Mouse (Mus musculus): ENCODE measurements around the gene Dpf2. TPM values are rescaled to one million over a fixed set of nuclear protein-coding genes. Genes with fewer than 3 reads are reported as not detected.

The Dpf2 gene
- 39.4 TPM for polyA plus RNA-seq (2014; fragmentation: Illumina TruSeq; extraction: RNeasy Lipid Tissue Mini Kit (QIAGEN cat#74804); ENCODE audit: insufficient read depth, low read depth, low replicate concordance)

DNA sequence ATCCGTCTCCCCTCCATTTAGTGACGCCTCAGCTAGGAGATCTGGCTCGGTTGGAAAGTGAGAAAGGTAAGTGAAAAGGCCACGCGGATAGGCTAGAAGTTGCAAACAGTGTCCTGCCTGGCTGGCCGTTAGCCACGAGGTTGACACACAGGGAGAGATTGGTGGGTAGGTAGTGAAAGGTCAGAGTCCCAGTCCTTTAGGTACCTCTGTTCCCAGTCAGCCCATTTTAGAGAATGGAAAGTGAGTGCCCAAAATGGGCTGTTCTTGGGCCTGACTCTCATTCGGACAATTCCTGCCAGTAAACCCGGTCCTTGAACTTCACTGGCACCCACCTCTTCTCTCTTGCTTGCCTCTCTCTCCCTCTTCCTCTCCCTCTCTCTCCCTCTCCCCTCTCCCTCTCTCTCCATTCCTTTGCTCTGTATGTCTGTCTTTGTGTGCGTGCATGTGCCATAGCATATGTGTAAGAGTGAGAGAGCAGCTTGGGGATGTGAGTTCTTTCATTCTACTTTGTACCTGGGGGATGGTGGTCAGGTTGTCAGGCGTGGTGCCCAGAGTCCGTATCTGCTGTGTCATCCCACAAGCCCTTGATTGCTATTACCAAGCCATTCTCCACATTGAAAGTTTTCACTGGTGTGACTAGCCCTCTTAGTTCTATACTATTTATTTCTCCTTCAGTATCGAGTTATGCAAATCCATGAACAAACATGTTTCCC lies at the start of gene Dpf2:
TSS of gene Dpf2 (minus strand) at position 4 of the 713 bp plus-strand sequence.

GRCm38 (mm10) chr19:5924713-5925093 lies 11.9 kb upstream of the Dpf2 start, which contains the start of gene Cdc42ep2:
TSS of gene Cdc42ep2 (minus strand) at chr19:5924816.

DNA sequence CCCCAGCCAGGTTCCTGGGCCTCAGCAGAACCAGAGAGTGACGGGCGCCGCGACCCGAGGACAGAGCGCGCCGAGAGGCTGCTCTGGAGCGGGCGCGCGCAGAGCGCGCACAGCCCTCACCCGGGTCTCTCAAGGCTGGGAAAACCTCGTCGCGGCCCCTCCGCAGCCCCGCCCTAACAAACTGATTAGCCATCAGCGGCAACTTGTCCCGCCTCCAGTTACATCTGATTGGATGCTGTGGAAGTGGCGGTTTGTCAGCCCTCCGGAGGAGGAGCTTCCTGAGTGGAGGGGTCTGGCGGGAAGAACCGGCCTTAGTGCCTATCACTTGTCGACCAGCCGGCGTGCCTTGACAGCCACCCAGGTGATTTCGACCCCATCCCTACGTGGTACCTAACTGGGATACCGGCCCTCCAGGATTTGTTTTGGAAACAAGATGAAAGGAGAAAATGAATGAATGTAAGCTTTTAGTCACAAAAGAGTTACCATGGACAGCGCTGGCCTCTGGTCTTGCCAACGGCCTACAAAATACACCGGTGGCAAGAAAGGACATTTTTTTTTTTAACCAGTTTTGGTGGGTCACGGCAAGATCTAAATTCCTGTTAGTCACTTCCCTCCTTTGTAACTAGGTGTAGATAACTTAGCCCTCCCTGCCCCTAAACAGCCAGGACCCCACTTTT lies 18.7 kb downstream of the Dpf2 start, which contains the start of gene Tigd3:
TSS of gene Tigd3 (minus strand) at position 148 of the 677 bp plus-strand sequence.

DNA sequence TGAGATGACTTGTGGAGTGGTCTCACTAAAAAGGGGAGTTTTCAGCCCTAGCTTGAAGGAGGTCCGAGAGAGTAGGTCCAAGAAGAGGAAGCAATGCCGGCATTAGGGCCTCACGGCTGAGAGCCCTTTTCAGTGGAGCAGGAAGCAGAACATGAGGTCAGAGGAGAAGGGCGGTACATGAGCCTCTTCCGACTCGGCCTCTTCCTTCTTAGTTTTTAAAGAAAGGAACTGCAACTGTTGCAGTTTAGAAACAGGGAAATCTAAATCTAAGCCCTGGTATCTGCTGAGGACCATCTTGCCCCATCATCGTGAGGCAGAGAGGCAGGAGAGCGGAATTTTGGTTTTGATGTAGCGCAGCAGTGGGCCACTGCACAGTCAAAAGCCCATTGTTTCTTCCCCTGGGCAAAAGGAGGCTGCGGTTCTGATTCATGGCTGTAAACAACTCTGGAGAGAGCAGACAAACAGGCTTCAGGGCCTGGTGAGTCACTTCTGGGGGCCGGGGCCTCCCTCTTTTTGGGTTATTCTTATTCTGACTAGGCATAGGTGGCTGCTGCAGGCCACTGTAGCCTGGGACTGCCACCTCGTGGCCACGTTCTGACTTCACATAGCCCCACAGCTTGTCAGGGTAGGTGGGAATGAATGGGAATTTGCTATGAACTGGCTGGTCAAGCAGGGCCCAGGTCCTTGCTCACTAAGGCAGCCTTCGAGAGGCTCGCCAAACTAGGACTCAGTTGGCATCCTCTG lies 35.0 kb downstream of the Dpf2 start, which contains the start of gene Slc25a45:
TSS of gene Slc25a45 (plus strand) at position 191 of the 744 bp plus-strand sequence.

DNA sequence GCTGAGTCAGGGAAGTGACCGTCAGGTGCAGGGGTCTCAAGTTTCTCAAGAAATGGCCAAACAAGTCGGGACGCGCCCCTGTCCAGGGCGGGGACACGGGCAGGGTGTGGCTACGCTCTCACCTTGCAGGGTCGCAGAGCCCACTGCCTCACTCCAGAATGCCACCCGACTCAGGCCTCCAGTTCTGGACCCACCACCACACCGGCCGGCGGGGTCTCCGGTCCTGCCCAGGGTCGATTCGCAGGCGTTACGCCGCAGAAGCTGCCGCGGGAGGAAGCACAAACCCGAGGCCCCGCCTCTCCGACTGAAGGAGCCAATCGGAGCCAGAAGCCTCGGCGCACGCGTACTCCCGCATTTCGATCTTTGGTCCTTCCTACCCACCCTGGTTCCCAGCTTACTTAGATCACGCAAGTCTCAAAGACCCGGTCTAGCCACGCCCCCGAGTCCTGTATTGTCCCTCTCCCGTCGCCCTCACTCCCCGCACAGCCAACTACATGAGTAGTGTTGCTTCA lies 37.8 kb downstream of the Dpf2 start, which contains the start of gene Frmd8:
TSS of gene Frmd8 (minus strand) at position 306 of the 512 bp plus-strand sequence.

Other genes starting within 250 kb of the Dpf2 start
- gene Sipa1, start 249.3 kb downstream of the Dpf2 start, polyA plus RNA-seq (2014; fragmentation: Illumina TruSeq; extraction: RNeasy Lipid Tissue Mini Kit (QIAGEN cat#74804); ENCODE audit: insufficient read depth, low read depth, low replicate concordance) = 35.8 TPM
- gene Map3k11, start 224.3 kb downstream of the Dpf2 start, polyA plus RNA-seq (2014; fragmentation: Illumina TruSeq; extraction: RNeasy Lipid Tissue Mini Kit (QIAGEN cat#74804); ENCODE audit: insufficient read depth, low read depth, low replicate concordance) = 39.2 TPM
- 19.6 TPM for gene Pcnx3, start 224.1 kb downstream of the Dpf2 start, polyA plus RNA-seq (2014; fragmentation: Illumina TruSeq; extraction: RNeasy Lipid Tissue Mini Kit (QIAGEN cat#74804); ENCODE audit: insufficient read depth, low read depth, low replicate concordance)
- 0.92 TPM for gene Kcnk7, start 208.6 kb downstream of the Dpf2 start, polyA plus RNA-seq (2014; fragmentation: Illumina TruSeq; extraction: RNeasy Lipid Tissue Mini Kit (QIAGEN cat#74804); ENCODE audit: insufficient read depth, low read depth, low replicate concordance)
- 25.1 TPM for gene Ehbp1l1, start 186.7 kb downstream of the Dpf2 start, polyA plus RNA-seq (2014; fragmentation: Illumina TruSeq; extraction: RNeasy Lipid Tissue Mini Kit (QIAGEN cat#74804); ENCODE audit: insufficient read depth, low read depth, low replicate concordance)
- 59.0 TPM for gene Fam89b, start 183.4 kb downstream of the Dpf2 start, polyA plus RNA-seq (2014; fragmentation: Illumina TruSeq; extraction: RNeasy Lipid Tissue Mini Kit (QIAGEN cat#74804); ENCODE audit: insufficient read depth, low read depth, low replicate concordance)
- gene Ltbp3, start 172.1 kb downstream of the Dpf2 start, polyA plus RNA-seq (2014; fragmentation: Illumina TruSeq; extraction: RNeasy Lipid Tissue Mini Kit (QIAGEN cat#74804); ENCODE audit: insufficient read depth, low read depth, low replicate concordance) = 48.4 TPM
- gene Scyl1, start 141.6 kb downstream of the Dpf2 start, polyA plus RNA-seq (2014; fragmentation: Illumina TruSeq; extraction: RNeasy Lipid Tissue Mini Kit (QIAGEN cat#74804); ENCODE audit: insufficient read depth, low read depth, low replicate concordance) = 45.0 TPM
- 15.0 TPM for gene Frmd8, start 37.7 kb downstream of the Dpf2 start, polyA plus RNA-seq (2014; fragmentation: Illumina TruSeq; extraction: RNeasy Lipid Tissue Mini Kit (QIAGEN cat#74804); ENCODE audit: insufficient read depth, low read depth, low replicate concordance)
- 10.0 TPM for gene Slc25a45, start 35.2 kb downstream of the Dpf2 start, polyA plus RNA-seq (2014; fragmentation: Illumina TruSeq; extraction: RNeasy Lipid Tissue Mini Kit (QIAGEN cat#74804); ENCODE audit: insufficient read depth, low read depth, low replicate concordance)
- gene Tigd3, start 18.9 kb downstream of the Dpf2 start, polyA plus RNA-seq (2014; fragmentation: Illumina TruSeq; extraction: RNeasy Lipid Tissue Mini Kit (QIAGEN cat#74804); ENCODE audit: insufficient read depth, low read depth, low replicate concordance) = 0.60 TPM
- 15.7 TPM for gene Cdc42ep2, start 11.8 kb upstream of the Dpf2 start, polyA plus RNA-seq (2014; fragmentation: Illumina TruSeq; extraction: RNeasy Lipid Tissue Mini Kit (QIAGEN cat#74804); ENCODE audit: insufficient read depth, low read depth, low replicate concordance)
- 10.7 TPM for gene Pola2, start 51.2 kb upstream of the Dpf2 start, polyA plus RNA-seq (2014; fragmentation: Illumina TruSeq; extraction: RNeasy Lipid Tissue Mini Kit (QIAGEN cat#74804); ENCODE audit: insufficient read depth, low read depth, low replicate concordance)
- gene Slc22a20, start 73.1 kb upstream of the Dpf2 start, polyA plus RNA-seq (2014; fragmentation: Illumina TruSeq; extraction: RNeasy Lipid Tissue Mini Kit (QIAGEN cat#74804); ENCODE audit: insufficient read depth, low read depth, low replicate concordance) = not detected
- gene Capn1, start 102.9 kb upstream of the Dpf2 start, polyA plus RNA-seq (2014; fragmentation: Illumina TruSeq; extraction: RNeasy Lipid Tissue Mini Kit (QIAGEN cat#74804); ENCODE audit: insufficient read depth, low read depth, low replicate concordance) = 30.1 TPM
- 23.8 TPM for gene Syvn1, start 133.6 kb upstream of the Dpf2 start, polyA plus RNA-seq (2014; fragmentation: Illumina TruSeq; extraction: RNeasy Lipid Tissue Mini Kit (QIAGEN cat#74804); ENCODE audit: insufficient read depth, low read depth, low replicate concordance)
- 25.9 TPM for gene Mrpl49, start 144.8 kb upstream of the Dpf2 start, polyA plus RNA-seq (2014; fragmentation: Illumina TruSeq; extraction: RNeasy Lipid Tissue Mini Kit (QIAGEN cat#74804); ENCODE audit: insufficient read depth, low read depth, low replicate concordance)
- gene Fau, start 144.8 kb upstream of the Dpf2 start, polyA plus RNA-seq (2014; fragmentation: Illumina TruSeq; extraction: RNeasy Lipid Tissue Mini Kit (QIAGEN cat#74804); ENCODE audit: insufficient read depth, low read depth, low replicate concordance) = 2,086 TPM
- 21.2 TPM for gene Znhit2, start 148.2 kb upstream of the Dpf2 start, polyA plus RNA-seq (2014; fragmentation: Illumina TruSeq; extraction: RNeasy Lipid Tissue Mini Kit (QIAGEN cat#74804); ENCODE audit: insufficient read depth, low read depth, low replicate concordance)
- 10.4 TPM for gene Tm7sf2, start 155.4 kb upstream of the Dpf2 start, polyA plus RNA-seq (2014; fragmentation: Illumina TruSeq; extraction: RNeasy Lipid Tissue Mini Kit (QIAGEN cat#74804); ENCODE audit: insufficient read depth, low read depth, low replicate concordance)
- gene Vps51, start 164.2 kb upstream of the Dpf2 start, polyA plus RNA-seq (2014; fragmentation: Illumina TruSeq; extraction: RNeasy Lipid Tissue Mini Kit (QIAGEN cat#74804); ENCODE audit: insufficient read depth, low read depth, low replicate concordance) = 30.5 TPM
- not detected for gene Tmem262, start 167.0 kb upstream of the Dpf2 start, polyA plus RNA-seq (2014; fragmentation: Illumina TruSeq; extraction: RNeasy Lipid Tissue Mini Kit (QIAGEN cat#74804); ENCODE audit: insufficient read depth, low read depth, low replicate concordance)
- gene Gm28374, start 169.2 kb upstream of the Dpf2 start, polyA plus RNA-seq (2014; fragmentation: Illumina TruSeq; extraction: RNeasy Lipid Tissue Mini Kit (QIAGEN cat#74804); ENCODE audit: insufficient read depth, low read depth, low replicate concordance) = not detected
- gene Zfpl1, start 171.9 kb upstream of the Dpf2 start, polyA plus RNA-seq (2014; fragmentation: Illumina TruSeq; extraction: RNeasy Lipid Tissue Mini Kit (QIAGEN cat#74804); ENCODE audit: insufficient read depth, low read depth, low replicate concordance) = 30.3 TPM
- 0.73 TPM for gene Cdca5, start 172.0 kb upstream of the Dpf2 start, polyA plus RNA-seq (2014; fragmentation: Illumina TruSeq; extraction: RNeasy Lipid Tissue Mini Kit (QIAGEN cat#74804); ENCODE audit: insufficient read depth, low read depth, low replicate concordance)
- not detected for gene AC131692.1, start 181.4 kb upstream of the Dpf2 start, polyA plus RNA-seq (2014; fragmentation: Illumina TruSeq; extraction: RNeasy Lipid Tissue Mini Kit (QIAGEN cat#74804); ENCODE audit: insufficient read depth, low read depth, low replicate concordance)
- gene Naaladl1, start 192.8 kb upstream of the Dpf2 start, polyA plus RNA-seq (2014; fragmentation: Illumina TruSeq; extraction: RNeasy Lipid Tissue Mini Kit (QIAGEN cat#74804); ENCODE audit: insufficient read depth, low read depth, low replicate concordance) = not detected
- gene Sac3d1, start 205.6 kb upstream of the Dpf2 start, polyA plus RNA-seq (2014; fragmentation: Illumina TruSeq; extraction: RNeasy Lipid Tissue Mini Kit (QIAGEN cat#74804); ENCODE audit: insufficient read depth, low read depth, low replicate concordance) = 9.6 TPM
- gene Snx15, start 215.3 kb upstream of the Dpf2 start, polyA plus RNA-seq (2014; fragmentation: Illumina TruSeq; extraction: RNeasy Lipid Tissue Mini Kit (QIAGEN cat#74804); ENCODE audit: insufficient read depth, low read depth, low replicate concordance) = 19.4 TPM
- 4.7 TPM for gene Batf2, start 228.0 kb upstream of the Dpf2 start, polyA plus RNA-seq (2014; fragmentation: Illumina TruSeq; extraction: RNeasy Lipid Tissue Mini Kit (QIAGEN cat#74804); ENCODE audit: insufficient read depth, low read depth, low replicate concordance)
- 47.3 TPM for gene Arl2, start 228.5 kb upstream of the Dpf2 start, polyA plus RNA-seq (2014; fragmentation: Illumina TruSeq; extraction: RNeasy Lipid Tissue Mini Kit (QIAGEN cat#74804); ENCODE audit: insufficient read depth, low read depth, low replicate concordance)

All from lung, adult 10 weeks (tissue).